Mouse (Mus musculus) liver, embryonic 12.5 days (tissue): ENCODE data around the gene Pitx2. TPM values are rescaled to one million over a fixed set of nuclear protein-coding genes. Genes with fewer than 3 reads are reported as not detected.

Source experiments
- ATAC-seq: fragments of 200-750 bp; cut with Nextera tagmentation; 2 replicates; pipeline ENCODE4 v1.8.0; 2017; ENCODE audit warnings: moderate number of reproducible peaks, mild to moderate bottlenecking, moderate library complexity
- H3K27ac ChIP-seq: fragments of 300-500 bp; sonication (generic); 2 replicates; pipeline ENCODE4 v1.5.1; 2016; ENCODE audit warnings: mild to moderate bottlenecking
- H3K27me3 ChIP-seq: fragments of 300-500 bp; sonication (generic); replicated peaks from 2 replicates; pipeline ENCODE4 v1.6.1; 2016; ENCODE audit warnings: mild to moderate bottlenecking, moderate library complexity
- H3K36me3 ChIP-seq: fragments of 300-500 bp; sonication (generic); 2 replicates; pipeline ENCODE4 v1.6.1; 2016; ENCODE audit warnings: mild to moderate bottlenecking, moderate library complexity
- H3K4me1 ChIP-seq: fragments of 300-500 bp; sonication (generic); 2 replicates; pipeline ENCODE4 v1.6.1; 2016
- H3K4me2 ChIP-seq: fragments of 300-500 bp; sonication (generic); 2 replicates; pipeline ENCODE4 v1.6.1; 2016; ENCODE audit warnings: mild to moderate bottlenecking, moderate library complexity
- H3K4me3 ChIP-seq: fragments of 300-500 bp; sonication (generic); 2 replicates; pipeline ENCODE4 v1.5.1; 2016; ENCODE audit warnings: mild to moderate bottlenecking, moderate library complexity
- H3K9ac ChIP-seq: fragments of 300-500 bp; sonication (generic); 2 replicates; pipeline ENCODE4 v1.6.1; 2016; ENCODE audit warnings: mild to moderate bottlenecking, moderate library complexity
- H3K9me3 ChIP-seq: fragments of 300-500 bp; sonication (generic); replicated peaks from 2 replicates; pipeline ENCODE4 v1.6.1; 2016; ENCODE audit warnings: mild to moderate bottlenecking, moderate library complexity
- WGBS: fragments of 180-500 bp; shearing (Covaris S2); methylation state at CpG from one replicate; pipeline ENCODE4 v1.1.7; 2016; ENCODE audit not compliant: insufficient replicate concordance; 5-methylcytosine and 5-hydroxymethylcytosine counted together
- polyA plus RNA-seq: library from polyadenylated mRNA; unstranded; fragments of >200 nt; fragmentation: Nextera tagmentation; extraction: Ambion mirVana; gene quantifications from 2 replicates; pipeline ENCODE4 v1.2.1, GENCODE M21; 2016

The Pitx2 gene
- polyA plus RNA-seq, 1 experiment from 2014 or later = 5.9 TPM

DNA sequence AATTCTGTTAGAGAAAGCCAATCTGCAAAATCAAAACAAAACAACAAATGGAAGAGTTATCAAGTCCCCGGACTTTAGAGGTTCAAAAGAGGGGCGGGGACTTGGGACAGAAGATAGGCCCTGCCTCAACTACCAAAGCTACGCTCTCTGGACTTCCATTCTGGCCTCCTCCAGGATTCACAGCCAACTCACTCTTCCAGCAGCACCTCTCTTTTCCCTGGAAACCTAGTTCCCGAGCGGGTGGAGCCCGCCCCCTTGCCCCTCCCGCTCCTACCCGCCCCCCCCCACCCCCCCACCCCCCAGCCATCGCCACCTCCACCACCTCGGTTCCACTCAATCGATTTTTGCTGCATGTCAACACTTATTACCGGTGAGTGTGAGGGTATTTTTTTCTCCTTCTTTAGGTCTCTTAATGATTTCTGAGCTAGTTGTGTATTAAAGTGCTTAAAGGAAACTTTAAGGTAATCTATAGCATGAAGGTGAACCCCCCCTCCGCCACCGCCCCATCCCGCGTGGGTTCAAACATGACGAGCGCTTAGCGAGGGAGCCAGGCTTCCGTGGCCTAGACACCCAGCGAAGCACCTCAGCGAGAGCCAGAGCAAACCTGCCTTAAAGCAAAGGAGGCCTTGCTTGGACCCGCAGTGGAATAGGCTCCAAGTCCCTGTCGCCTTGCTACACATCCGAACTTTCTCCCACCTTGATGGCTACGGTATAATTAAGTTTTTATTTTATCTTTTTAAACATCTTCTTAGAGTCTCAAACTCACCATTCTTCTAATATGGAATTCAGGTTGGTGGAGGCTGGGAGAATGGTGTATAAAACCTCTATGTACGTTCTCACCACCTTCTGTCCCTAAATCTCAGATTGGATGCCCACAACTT is 21.9 kb downstream of the Pitx2 start:
- 4% methylated on average over 25 of the region's 27 CpGs for WGBS
- no peaks in the 10 kb centered on the region for H3K36me3 ChIP-seq
- H3K4me1 ChIP-seq = no peaks in the 10 kb centered on the region
- no peak overlapping the region; the same call in 1 of the 2 replicates for H3K4me3 ChIP-seq
- H3K9me3 ChIP-seq = no peaks in the 10 kb centered on the region
- peaks cover 97% of the 10 kb centered on the region for H3K27me3 ChIP-seq
- no peak for ATAC-seq
- no peak overlapping the region for H3K27ac ChIP-seq
- H3K4me2 ChIP-seq = no peak overlapping the region
- H3K9ac ChIP-seq = no peak overlapping the region

DNA sequence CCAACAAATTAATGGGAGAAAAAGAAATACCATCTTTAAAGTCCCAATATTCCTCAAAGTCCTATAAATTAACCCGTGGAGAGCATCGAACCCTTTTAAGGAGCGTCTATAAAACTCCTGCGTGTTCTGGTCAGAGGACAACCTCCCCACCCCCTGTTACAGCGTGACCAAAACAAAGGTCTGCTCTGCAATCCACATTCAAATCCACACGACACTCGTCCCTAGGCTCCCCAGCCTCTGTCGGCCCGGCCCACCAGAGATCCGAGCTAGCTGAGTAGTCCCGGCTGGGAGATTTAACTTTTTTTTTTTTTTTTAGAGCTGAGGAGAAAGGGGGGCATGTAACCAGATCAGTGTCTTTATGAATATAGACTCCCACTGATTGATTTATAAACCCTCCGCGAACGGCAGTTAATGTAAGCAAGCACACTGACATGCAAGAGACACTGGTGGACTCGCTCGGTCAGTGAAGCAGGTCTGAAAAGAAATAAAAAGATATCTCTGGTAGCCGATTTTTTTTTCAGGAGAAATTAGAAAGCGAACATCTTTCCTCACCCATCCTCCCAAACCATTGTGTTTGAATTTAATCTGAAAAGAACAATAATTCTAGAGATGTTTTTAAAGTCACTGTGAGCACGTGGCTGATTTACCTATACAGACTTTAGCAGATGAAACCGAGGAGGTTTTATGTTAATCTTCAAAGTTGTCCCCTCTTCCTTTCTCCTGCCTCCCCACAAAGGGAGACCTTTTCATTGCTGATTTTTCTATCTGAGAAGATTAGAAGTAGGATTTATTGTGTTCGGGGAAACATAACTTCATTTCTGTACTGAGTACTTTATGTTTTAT is 23.0 kb downstream of the Pitx2 start:
- Histone ChIP-seq H3K27ac (no peak overlapping the region), H3K36me3 (no peaks in the 10 kb centered on the region), H3K27me3 (peaks cover 97% of the 10 kb centered on the region), H3K9ac (no peak overlapping the region), H3K4me3 (no peak overlapping the region), H3K4me2 (no peak overlapping the region), H3K4me1 (no peaks in the 10 kb centered on the region), H3K9me3 (no peaks in the 10 kb centered on the region)
- 4% methylated on average over 21 of the region's 21 CpGs for WGBS
- no peak for ATAC-seq

DNA sequence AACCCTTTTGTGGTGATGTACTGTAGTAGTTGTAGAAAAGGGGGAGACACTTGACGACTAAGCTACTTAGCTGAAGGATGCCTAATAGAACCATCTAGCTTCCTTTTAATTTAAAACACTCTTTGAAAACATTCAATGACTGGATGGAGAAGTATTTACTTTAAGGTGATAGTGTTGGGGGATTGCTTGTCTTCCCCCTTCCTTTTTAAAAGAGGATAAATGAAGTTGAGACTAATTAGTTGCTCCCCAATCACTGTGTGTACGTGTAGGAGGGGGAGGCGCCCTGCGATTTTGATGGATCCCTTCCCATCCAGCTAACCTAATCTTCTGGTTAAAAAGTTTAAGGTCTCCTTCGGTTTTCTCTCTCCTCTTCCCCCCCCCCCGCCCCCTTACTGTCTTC is 23.7 kb downstream of the Pitx2 start:
- Histone ChIP-seq H3K9me3 (no peaks in the 10 kb centered on the region), H3K4me2 (no peak overlapping the region), H3K4me1 (no peaks in the 10 kb centered on the region), H3K27ac (no peak overlapping the region), H3K4me3 (no peak overlapping the region), H3K9ac (no peak overlapping the region), H3K36me3 (no peaks in the 10 kb centered on the region), H3K27me3 (peaks cover 97% of the 10 kb centered on the region)
- ATAC-seq = no peak
- 3% methylated on average over 6 of the region's 6 CpGs for WGBS

DNA sequence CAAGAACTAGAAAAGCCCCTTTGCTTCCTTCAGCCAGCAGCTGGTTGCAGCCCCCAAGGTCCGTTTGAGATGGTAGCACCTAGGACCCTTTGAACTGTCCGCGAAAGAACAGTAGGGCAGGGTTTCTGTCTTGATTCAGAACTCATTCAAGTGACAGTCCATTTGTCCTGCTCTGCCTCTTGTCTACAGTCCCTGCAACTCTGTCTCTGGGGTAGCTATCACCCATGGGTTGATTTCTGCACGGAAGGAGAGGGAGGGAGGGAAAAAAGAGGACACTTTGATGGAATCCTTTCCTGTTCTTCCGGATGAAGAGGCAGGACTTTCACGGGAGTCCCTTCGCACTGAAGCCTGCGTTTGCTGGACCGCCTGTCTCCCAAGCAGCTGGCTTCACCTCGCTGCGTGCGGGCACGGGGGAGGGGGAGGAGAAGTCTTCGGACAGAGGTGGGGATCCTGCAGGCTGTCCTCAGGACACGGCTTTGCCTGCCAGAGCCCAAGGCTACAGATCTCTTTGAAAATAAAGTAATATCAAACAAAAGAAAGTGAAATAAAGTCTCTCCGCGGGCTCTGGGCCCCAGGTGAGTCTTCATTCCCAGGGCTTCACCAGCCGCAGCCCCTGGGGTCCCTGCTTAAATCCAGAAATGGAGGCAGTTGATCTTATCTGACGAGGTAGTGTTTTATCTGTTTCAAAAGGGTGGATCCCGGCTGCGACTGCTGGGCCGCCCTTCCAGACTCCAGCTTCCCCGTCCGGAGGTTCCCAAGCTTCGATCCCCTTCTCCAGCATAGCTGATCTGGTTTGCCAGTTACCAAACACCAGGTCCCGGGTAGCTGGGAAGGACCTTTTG is 24.5 kb downstream of the Pitx2 start:
- Histone ChIP-seq H3K27me3 (peaks cover 96% of the 10 kb centered on the region), H3K4me1 (no peaks in the 10 kb centered on the region), H3K36me3 (no peaks in the 10 kb centered on the region), H3K4me3 (peak overlapping the region; percentile 7; the same call in 1 of the 2 replicates), H3K9me3 (no peaks in the 10 kb centered on the region), H3K4me2 (peak overlapping the region; percentile 32), H3K27ac (no peak overlapping the region), H3K9ac (no peak overlapping the region)
- 2% methylated on average over 26 of the region's 26 CpGs for WGBS
- ATAC-seq = no peak

DNA sequence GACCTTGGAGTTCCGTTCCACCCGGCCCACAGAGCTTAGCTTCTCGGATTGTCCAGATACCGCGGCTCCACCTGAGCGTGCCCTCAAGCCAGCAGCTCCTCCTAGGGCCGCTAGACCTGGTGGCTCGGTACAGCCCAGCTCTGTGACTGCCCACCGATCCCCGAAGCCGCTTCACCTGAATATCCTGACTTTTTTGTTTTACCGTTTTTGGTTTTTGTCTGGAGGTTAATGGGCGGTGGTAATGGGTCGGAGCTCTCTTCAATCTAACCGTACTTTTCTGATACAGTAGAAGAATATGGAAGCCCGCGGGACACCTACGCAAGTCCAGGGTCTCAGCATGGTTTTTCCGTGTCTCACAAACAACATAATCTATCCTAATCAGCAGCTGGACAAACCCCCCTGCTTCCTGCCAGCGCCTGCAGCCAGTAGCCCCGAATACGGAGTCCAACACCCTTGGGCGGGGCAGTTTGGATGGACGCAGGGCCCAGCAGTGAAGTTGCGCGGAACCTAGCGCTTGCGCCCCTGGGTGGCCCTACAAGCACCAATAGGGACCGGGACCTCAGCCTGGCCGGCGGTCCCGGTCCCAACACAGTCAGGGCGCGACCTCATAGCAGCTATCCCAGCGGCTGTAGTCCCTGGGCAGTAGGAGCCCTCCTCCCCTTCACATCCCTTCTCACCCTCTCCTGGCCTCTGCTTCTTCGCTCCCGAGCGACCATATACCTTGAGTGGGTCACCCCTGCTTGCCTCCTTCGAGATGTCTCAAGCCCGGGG is 25.3 kb downstream of the Pitx2 start:
- no peak overlapping the region for H3K27ac ChIP-seq
- no peaks in the 10 kb centered on the region for H3K4me1 ChIP-seq
- no peak overlapping the region for H3K9ac ChIP-seq
- no peaks in the 10 kb centered on the region for H3K36me3 ChIP-seq
- H3K27me3 ChIP-seq = peaks cover 89% of the 10 kb centered on the region
- ATAC-seq = no peak
- WGBS = 2% methylated on average over 40 of the region's 40 CpGs
- no peak overlapping the region for H3K4me3 ChIP-seq
- no peaks in the 10 kb centered on the region for H3K9me3 ChIP-seq
- H3K4me2 ChIP-seq = peak overlapping the region; percentile 32; the same call in 1 of the 2 replicates

DNA sequence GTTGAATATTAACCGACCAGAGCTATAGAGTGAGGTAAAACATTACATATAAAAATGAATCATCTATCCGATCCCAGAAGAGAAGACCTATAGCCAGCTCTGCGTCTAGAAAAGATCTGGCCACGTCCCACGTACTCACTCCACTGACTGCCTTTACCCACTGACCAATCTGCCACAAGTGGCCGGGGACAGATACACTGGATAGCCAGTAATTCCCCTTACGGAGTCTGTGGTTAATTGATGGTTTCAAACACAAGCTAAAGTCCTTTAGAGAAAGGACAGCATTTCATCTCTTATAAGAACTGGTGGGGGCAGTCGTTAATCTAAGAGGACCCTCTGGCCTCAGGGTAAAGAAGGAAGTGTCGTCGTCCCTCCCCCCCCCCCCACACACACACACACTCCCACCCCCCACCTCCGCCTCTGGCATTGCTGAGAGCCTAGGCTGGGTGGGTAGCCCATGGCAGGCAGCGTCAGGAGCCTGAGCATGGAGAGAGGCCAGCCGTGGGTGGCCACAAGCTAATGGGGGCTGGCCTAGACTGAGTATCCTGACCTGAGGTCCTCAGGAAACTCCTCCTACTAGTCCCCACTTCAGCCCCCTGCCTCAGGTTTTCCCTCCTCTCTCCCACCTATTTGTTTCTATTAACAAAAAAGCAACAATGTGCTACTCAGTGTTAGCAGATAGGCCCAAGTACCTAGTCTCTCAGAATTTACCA is 26.1 kb downstream of the Pitx2 start:
- ATAC-seq = no peak
- WGBS = 6% methylated on average over 13 of the region's 13 CpGs
- Histone ChIP-seq H3K27ac (no peak overlapping the region), H3K27me3 (peaks cover 81% of the 10 kb centered on the region), H3K4me1 (no peaks in the 10 kb centered on the region), H3K36me3 (no peaks in the 10 kb centered on the region), H3K9me3 (no peaks in the 10 kb centered on the region), H3K9ac (no peak overlapping the region), H3K4me3 (no peak overlapping the region), H3K4me2 (no peak overlapping the region)

DNA sequence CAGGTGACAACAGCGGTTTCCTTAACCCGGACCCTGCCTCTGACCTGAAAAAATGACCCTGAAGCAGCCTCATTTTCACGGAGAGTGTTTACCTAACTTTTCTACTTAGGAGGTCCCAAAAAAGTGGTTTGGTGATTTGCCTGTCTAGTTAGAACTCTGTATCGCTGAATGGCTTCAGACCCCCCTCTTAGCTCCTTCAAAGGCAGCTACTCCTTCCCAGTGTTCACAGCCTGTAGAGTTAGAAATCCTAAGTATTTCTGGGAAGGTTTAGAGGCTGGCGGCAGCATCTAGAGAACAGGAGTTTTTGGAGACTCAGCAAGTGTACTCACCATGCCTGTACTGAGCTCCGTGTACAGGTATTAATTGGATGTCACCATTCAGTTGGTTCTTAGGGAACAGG is 27.0 kb downstream of the Pitx2 start:
- WGBS = 4% methylated on average over 6 of the region's 6 CpGs
- H3K36me3 ChIP-seq = no peaks in the 10 kb centered on the region
- no peak overlapping the region for H3K4me2 ChIP-seq
- H3K27ac ChIP-seq = no peak overlapping the region
- no peak for ATAC-seq
- H3K4me1 ChIP-seq = no peaks in the 10 kb centered on the region
- no peaks in the 10 kb centered on the region for H3K9me3 ChIP-seq
- no peak overlapping the region for H3K9ac ChIP-seq
- H3K27me3 ChIP-seq = peaks cover 72% of the 10 kb centered on the region
- H3K4me3 ChIP-seq = no peak overlapping the region

DNA sequence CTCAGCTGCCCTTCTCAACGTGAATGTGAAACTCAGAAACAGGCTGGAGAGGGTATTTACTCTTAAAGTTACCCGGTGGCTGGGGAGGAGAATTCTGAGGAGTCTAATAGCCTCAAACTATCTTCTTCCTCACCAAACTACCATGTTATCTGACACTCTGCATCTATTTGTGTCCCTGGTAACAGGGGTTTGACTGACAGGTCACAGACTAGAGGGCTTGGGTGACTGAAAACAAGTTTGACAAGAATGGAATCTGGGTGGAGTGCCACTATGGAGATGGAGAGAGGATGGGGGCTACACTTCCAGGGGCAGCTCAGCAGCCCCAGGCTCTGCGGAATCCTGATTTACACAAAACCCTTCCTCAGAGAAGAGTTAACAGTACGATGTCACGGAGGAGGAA is 27.7 kb downstream of the Pitx2 start:
- peaks cover 65% of the 10 kb centered on the region for H3K27me3 ChIP-seq
- no peaks in the 10 kb centered on the region for H3K36me3 ChIP-seq
- no peak overlapping the region for H3K4me2 ChIP-seq
- ATAC-seq = no peak
- H3K4me3 ChIP-seq = no peak overlapping the region
- H3K9ac ChIP-seq = no peak overlapping the region
- 9% methylated on average over 5 of the region's 5 CpGs for WGBS
- H3K4me1 ChIP-seq = no peaks in the 10 kb centered on the region
- H3K27ac ChIP-seq = no peak overlapping the region
- H3K9me3 ChIP-seq = no peaks in the 10 kb centered on the region

DNA sequence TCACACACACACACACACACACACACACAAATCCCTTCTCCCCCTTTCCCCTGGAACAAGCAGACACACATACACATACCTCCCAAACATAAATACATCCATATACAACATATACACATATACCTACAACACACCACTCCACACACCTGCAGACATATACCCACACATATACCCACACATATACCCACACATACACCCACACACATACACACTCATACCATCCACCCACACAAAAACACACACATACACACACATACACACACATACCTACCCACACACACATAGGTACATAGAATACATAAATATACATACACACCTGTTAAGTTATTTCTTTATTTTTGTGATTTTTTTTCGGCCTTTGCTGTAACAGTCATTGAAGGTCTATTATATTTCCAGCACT is 38.3 kb downstream of the Pitx2 start:
- H3K4me3 ChIP-seq = no peak overlapping the region
- H3K4me2 ChIP-seq = no peak overlapping the region
- no peak for ATAC-seq
- no peaks in the 10 kb centered on the region for H3K9me3 ChIP-seq
- H3K9ac ChIP-seq = no peak overlapping the region
- H3K4me1 ChIP-seq = no peaks in the 10 kb centered on the region
- H3K27ac ChIP-seq = no peak overlapping the region
- WGBS = 68% methylated on average over 1 of the region's 1 CpGs
- no peaks in the 10 kb centered on the region for H3K36me3 ChIP-seq
- H3K27me3 ChIP-seq = no peaks in the 10 kb centered on the region

DNA sequence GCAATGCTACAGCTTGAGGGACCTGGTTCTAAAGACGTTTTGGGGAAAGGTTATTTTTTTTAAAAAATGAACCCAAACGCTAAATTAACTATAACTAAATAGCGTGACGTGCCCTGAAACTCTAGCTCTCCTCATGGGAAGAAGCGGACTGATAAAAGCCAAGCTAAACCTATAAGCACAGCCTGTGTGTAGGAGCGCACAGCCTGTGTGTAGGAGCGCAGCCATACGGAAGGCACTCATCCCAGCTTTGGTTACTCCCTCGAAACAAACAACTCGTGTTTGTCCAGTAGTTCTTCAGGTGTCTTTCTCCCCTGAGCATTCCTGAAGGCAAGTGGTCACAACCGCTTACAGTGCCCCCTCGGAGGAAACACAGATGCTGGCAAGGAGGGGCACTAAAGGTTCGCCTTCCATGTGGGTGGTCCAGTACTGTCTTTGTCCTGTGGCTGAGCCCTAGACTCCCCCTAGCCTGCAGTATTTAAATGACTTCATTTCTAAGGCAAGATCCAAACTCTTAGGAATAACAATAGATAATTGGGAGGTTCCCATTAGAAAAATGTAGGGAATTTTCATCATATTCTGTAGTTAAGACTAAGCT is 39.1 kb downstream of the Pitx2 start:
- Histone ChIP-seq H3K9me3 (no peaks in the 10 kb centered on the region), H3K36me3 (no peaks in the 10 kb centered on the region), H3K4me3 (no peak overlapping the region), H3K9ac (no peak overlapping the region), H3K4me1 (no peaks in the 10 kb centered on the region), H3K27me3 (no peaks in the 10 kb centered on the region), H3K27ac (no peak overlapping the region), H3K4me2 (no peak overlapping the region)
- ATAC-seq = no peak
- 53% methylated on average over 13 of the region's 13 CpGs for WGBS
